Mouse (Mus musculus) spleen, postnatal 36 days (tissue): ENCODE results near the gene Gm10382.
A peak's percentile ranks its signal among the peaks of the same experiment; 100 is the strongest.
"Not testable (repeated sequence)": the region's sequence is repeated elsewhere in the genome, so short reads cannot be mapped to it uniquely, and the experiment has no call there.

Source experiments
- DNase-seq, 2 experiments: peaks; one replicate each; pipeline ENCODE4 v3.0.0; 2022; ENCODE audit warnings: low spot score in 2 of 2, mixed read lengths in 1 of 2

Gm10382 gene

DNA sequence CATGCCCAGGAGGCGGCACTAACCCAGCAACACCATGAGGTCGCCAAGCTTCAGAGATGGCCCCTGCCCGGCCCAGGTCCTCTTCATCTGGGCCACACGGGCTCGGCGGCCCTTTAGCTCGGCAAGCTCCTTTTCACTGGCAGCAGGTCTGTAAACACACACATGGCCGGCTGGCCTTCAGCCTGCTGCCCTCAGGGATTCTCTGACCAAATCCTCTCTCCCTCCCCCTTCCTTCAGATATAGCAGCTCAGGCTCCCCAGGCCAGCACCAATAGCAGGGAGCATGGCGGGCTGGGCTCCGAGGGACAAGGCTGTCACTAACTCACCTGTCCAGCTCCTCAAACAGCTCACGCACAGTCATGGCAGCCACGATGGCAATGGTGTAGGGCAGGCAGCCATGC is 29.5 kb downstream of the Gm10382 start:
- no peak for DNase-seq

DNA sequence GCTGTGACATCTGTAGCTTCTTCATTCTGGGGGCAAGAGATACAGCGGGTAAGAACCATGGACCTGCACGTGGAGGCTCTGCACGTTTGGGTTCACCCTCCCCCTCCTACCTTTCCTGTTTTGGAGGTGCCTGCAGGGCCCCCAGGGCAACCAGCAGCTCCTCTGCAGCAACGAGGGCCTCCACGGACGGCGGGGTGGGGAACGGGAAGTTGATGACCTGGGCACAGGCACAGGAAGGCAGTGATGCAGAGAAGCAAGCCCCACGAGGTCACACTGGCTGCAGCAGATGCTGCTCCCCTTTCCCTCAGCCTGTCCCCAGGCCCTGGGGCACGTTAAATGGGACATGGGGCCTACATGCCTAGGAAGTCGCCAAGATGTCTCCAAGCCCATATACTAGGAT is 30.0 kb downstream of the Gm10382 start:
- DNase-seq: peak; percentile 49 to 60

GRCm38 (mm10) chr5:125425698-125426276 is 36.7 kb downstream of the Gm10382 start:
- no peak for DNase-seq

GRCm38 (mm10) chr5:125426343-125426742 is 37.2 kb downstream of the Gm10382 start:
- DNase-seq: no peak

- DNase-seq: not testable (repeated sequence)
Measured at GRCm38 (mm10) chr5:125432324-125432723, 43.2 kb downstream of the Gm10382 start.

- DNase-seq: peak; percentile 93 to 94
Measured at GRCm38 (mm10) chr5:125433793-125434337, 44.7 kb downstream of the Gm10382 start, which contains the start of gene Dhx37. Gene Dhx37, minus strand, starts transcription at chr5:125434121.

DNA sequence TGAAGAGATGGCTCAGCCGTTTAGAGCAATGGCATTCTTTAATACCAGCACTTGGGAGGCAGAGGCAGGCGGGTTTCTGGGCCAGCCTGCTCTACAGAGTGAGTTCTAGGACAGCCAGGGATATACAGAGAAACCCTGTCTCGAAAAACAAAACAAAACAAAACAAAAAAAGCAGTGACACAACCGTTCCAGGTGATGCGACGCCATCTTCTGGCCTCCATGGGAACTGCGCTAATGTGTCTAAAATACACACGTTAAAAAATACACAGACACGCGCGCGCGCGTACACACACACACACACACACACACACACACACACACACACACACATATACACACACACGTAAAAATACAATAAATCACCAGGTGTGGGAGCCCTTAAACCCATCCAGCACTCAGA is 45.2 kb downstream of the Gm10382 start:
- not testable (repeated sequence) for DNase-seq
